Mouse (Mus musculus) stomach, postnatal 0 days (tissue): ENCODE results near the gene Plcl2.

Source experiments
- CTCF ChIP-seq: IDR thresholded peaks from 2 replicates; pipeline ENCODE4 v1.5.1; 2016; ENCODE audit warnings: antibody characterized with exemption, low read depth, mild to moderate bottlenecking, moderate library complexity
- EP300 ChIP-seq: optimal IDR thresholded peaks from 2 replicates; pipeline ENCODE3; 2016; ENCODE audit warnings: antibody characterized with exemption

GRCm38 (mm10) chr17:50606890-50607289 is 97.7 kb downstream of the Plcl2 start:
- TF ChIP-seq CTCF (no peak), EP300 (no peak)
